Mouse (Mus musculus): Measurements from ENCODE around the gene Ccdc88c.

Ccdc88c gene

DNA sequence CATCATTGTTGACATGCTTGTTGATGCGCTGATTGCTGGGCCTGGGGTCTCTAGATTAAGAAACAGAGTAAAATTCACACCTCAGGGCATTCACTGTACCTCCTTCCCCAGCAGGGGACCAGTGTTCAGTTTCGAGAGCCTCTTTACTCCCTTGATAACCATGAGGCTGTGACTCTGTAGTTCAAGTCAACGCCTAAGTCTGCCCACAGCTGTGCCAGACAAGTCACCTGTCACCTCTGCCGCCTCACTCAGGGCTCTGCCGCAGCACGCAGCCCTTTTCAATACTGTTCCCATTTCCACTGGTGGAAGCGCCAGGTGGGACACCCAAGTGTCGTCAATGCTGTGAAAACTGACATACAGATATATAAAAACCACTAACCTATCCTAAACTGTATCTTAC lies 6.5 kb downstream of the Ccdc88c start:
- no peak for TF ChIP-seq GATA4 (IDR thresholded peaks at IDR 0.05; ENCODE audit: insufficient replicate concordance, low read length)

DNA sequence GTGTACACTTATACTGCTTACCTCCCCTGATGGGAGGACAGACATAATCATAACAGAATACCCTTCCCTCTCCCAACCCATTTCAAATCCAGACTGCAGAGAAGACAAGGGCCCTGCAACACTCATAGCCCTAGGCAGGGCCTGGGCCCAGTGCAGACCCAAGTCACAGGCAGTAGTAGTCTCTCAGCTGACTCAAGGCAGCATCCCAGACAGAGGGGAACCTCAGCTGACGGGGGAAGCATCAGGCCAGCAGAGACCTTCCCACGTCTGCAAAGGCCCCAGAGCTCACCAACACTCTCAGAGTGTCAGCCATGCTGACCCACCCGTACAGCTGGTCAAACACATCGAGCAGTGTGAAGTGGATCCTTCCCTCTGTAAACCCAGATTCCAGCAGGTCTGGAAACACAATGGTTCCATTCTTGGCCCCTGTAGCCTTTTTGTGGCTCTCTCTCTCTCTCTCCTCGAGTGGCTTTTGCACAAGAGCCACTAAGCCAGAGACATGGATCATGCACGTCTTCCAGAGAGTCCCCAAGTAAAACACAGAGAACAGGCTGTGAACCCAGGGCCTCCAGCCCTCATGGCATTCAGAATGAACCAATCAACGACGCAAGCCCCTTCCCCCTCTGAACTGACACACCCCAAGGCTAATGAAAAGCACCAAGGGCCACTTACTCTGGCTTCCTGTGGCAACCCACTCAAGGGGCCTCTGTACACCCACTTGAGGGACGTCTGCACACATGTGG lies 7.2 kb downstream of the Ccdc88c start:
- no peak for TF ChIP-seq GATA4 (IDR thresholded peaks at IDR 0.05; ENCODE audit: insufficient replicate concordance, low read length)

DNA sequence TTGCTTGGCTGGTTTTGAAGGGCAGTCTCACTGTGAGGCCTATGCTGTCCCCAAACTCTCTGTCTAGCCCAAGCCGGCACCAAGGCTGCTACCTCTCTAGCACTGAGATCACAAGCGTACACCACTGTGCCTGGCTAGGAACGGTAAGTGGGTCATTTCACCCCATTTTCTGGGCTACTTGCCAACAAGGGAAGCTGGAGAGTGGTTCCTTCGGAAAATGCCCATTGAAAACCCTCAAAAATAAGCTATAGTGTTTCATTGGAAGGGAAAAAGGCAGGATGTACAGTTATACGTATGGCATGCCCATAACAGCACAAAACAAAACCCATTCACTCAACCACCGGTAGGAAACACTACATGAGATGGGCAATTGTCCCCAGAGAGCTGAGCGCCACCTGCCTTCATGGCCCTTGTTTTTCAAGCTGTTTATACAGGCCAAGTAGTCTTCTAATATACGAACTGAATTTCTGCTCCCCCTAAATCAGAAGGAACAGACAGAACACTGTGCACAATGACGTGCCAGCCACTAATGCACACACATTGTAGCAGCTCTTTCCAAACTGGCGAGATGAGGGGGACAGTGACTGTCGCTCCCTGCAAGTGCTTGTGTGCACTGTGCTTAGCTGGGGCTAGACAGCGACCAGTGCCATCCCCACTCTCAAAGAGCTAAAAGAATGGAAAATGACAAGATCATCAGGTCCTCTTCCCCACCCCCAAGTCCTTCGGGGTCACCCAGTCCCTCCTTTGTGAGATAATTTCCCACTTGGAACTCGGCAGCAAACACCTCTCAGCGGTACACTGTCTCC lies 8.4 kb downstream of the Ccdc88c start:
- no peak for TF ChIP-seq GATA4 (IDR thresholded peaks at IDR 0.05; ENCODE audit: insufficient replicate concordance, low read length)

DNA sequence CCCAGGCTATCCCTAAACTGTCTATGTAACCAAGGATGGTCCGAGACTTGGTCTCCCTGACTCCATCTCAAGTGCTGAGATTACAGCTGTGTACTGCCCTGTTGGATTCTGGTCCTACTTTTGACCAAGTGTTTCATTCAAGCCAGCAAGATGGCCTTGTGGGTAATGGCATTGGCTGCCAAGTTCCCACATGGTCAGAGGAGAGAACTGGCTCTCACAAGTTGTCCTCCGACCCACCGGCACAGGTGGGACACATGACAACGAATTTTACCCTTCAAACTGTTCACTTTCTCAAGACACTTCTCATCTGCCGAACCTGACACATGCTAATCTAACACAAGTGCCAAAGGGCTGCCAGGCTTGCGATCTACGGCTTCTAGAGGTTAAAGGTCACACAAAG lies 9.4 kb downstream of the Ccdc88c start:
- TF ChIP-seq GATA4 (IDR thresholded peaks at IDR 0.05; ENCODE audit: insufficient replicate concordance, low read length): no peak

DNA sequence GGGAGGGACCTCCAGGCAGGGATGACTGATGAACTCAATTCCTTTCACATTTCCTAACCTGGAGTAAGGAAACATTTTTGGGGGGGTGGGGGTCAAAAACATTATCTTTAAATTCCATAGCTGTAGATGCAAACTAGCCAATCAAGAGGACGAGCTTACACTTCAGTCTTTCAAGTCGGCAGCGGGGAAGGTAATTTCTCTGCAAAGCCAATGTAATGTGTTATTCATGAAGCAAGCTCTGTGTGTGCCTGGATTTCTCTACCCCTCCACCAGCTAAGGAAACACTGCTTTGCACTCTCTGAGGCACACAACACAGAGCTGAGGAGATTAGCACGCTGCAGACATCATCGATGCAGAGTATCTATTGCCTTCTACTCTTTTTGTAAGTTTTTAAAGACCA lies 9.8 kb downstream of the Ccdc88c start:
- no peak for TF ChIP-seq GATA4 (IDR thresholded peaks at IDR 0.05; ENCODE audit: insufficient replicate concordance, low read length)

DNA sequence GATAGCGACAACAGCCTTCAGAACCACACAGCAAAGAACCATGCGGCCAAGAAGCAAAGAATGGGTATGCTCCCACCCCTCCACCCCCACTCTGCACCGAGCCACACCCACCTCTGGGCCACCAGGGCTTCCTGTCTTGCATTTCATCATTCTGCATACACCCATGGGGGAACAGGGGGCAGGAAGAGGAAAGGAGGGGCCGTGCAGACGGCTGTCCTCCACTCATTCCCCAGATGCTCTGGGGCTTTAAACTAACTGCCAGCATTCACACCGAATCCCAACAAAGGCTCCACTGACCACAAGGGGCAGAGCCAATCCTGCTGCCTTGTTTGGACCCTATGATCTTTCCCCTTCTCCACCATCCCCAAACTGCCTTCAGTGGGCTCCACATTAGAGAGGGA lies 10.9 kb downstream of the Ccdc88c start:
- no peak for TF ChIP-seq GATA4 (IDR thresholded peaks at IDR 0.05; ENCODE audit: insufficient replicate concordance, low read length)

DNA sequence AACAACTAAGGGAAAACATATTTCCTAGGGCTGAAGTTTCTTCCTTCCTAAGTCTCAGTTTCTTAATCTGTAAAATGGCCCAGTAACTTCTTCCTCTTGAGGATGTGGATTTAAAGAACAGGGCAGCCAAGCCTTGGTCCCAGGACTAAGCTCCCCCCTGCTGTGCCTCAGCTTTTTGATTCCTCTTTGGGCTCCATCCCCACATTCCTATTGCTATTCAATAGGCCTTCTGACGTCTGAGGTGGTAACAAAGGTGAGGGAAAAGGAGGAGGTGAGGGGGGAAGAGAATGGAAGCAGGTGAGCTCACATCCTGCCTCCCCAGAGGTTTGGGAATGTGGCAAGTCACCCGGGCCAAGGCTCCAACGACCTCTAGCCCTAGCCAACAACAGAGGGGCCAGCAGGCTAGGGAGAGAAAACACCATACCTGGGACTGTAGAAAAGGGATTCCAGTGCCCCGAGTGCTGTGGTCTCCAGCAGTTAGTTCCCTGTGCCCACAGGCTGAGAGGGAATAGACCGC lies 12.4 kb downstream of the Ccdc88c start:
- TF ChIP-seq GATA4 (IDR thresholded peaks at IDR 0.05; ENCODE audit: insufficient replicate concordance, low read length): no peak

DNA sequence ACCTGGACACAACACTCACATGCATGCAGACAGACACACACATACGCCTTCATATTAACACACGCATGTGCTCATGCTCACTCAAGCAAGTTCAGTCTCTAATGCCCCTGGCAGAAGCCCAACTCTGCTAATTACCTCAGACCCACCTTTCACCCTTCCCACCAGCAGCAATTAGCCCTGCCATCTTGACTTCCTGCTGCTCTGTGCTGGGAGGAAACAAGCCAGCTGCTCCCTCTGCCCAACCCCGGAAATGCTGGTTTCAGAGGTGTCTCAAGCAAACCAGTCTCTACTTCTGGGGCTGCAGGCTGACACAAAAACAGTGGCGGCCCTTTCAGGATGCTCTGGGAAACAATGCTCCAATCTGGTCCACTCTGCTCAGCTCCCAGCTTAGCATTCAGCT lies 12.9 kb downstream of the Ccdc88c start:
- TF ChIP-seq GATA4 (IDR thresholded peaks at IDR 0.05; ENCODE audit: insufficient replicate concordance, low read length): no peak

DNA sequence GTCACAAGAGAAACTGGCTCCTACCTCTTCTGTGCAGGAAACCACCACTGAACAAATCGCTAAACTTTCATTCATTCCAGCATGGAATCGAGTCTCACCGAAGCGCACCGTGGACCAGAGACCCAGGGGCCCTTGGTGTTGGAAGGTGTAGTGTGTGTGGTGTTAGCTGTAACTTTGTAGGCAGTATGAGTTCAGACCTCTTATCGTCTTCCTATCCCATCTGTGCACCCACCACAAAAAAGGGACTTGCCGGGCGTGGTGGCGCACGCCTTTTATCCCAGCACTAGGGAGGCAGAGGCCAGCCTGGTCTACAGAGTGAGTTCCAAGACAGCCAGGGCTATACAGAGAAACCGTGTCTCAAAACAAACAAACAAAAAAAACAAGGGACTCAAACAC lies 13.7 kb downstream of the Ccdc88c start:
- no peak for TF ChIP-seq GATA4 (IDR thresholded peaks at IDR 0.05; ENCODE audit: insufficient replicate concordance, low read length)

DNA sequence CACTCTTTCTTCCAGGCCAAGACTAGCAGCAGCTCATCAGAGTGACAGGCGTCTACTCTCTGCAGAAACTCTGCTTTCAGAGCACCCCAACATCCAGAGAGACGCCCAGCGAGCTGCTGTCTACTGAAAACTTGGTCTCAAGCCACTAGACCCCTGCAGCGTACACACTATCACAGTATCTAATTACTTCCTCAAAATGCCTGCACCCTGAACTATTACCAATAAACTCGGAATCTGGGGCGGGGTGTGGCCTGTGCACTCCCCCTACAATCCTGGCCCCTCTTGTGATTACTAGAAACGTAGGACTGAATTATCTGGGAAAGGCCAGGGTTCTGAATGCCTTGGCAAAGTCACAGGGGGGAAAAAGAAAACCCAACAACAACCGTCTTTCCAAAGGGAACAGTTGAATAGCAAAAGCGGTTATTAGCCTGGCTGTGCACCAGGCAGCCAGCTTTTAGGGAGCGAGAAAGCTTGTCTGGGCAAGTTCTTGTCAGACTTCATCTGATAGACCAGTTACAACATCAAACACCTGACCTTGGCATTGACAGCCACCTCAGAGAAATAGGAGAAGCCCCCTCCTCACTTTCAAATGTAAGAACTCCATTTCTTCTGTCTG lies 14.2 kb downstream of the Ccdc88c start:
- no peak for TF ChIP-seq GATA4 (IDR thresholded peaks at IDR 0.05; ENCODE audit: insufficient replicate concordance, low read length)

DNA sequence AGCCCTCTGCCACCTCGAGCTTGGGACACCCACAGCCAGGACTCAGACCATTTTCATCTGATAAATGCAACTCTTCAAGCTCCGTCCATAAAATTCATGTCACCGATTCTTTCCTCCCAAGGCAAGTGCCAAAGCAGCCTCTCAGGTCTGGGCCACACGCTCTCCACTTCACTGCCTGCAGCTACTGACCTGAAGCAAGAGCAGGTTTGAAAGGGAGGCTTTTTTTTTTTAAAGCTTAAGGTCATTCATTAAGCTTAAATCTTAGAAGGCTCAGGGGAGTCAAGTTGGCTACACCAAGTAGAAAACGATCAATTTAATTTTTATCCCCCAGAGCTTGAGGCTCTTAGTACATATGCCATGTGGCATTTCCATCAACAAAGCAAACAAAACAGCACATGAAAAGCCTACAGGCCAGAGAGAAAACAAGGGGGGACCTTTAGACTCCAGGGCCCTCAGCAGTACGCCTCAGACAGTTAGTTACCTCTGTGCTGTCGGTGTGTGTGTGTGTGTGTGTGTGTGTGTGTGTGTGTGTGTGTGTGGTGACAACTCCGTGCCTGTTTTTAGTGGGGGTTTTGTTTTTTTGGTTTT lies 15.7 kb downstream of the Ccdc88c start:
- no peak for TF ChIP-seq GATA4 (IDR thresholded peaks at IDR 0.05; ENCODE audit: insufficient replicate concordance, low read length)

DNA sequence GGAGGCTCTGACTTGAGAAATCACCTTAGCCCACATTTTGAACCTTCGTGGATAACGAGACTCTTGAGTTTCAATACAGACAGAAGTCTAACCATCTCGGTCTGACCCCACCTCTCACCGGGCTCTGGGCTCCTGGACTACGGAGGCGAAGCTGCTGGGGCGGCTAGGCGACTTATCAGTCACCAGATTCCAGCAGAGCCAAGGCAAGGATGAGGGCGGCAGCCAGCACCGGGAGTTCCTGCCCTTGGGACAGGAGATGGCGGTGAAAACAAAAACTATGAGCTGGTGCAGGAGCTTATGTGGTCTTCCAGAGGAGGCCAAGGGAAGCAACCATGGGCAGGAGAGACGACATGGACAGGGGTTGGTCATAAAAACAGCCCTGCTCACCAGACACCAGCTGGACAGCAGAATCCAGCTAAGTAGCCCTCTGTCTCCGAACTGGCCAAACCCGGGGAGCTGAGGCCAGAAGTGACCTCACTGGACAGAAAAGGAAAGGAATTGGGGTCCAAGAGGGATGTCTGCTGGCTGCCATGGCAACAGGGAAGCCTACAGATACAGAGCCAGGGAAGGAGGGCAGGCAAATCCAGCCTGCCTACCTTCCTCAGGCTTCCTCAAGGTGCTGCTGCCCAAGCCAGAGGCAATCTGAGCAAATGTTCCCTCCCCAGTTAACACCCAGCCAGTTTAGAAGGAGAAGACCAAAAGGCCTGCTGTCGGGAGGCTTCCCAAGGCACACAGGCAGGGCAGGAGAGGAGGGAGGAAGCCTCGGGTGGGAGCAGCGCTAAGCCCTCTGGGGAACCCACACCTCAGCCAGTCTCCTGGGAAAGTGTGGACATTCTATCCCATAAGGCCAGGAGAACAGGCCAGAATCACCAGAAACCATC lies 16.4 kb downstream of the Ccdc88c start:
- no peak for TF ChIP-seq GATA4 (IDR thresholded peaks at IDR 0.05; ENCODE audit: insufficient replicate concordance, low read length)

DNA sequence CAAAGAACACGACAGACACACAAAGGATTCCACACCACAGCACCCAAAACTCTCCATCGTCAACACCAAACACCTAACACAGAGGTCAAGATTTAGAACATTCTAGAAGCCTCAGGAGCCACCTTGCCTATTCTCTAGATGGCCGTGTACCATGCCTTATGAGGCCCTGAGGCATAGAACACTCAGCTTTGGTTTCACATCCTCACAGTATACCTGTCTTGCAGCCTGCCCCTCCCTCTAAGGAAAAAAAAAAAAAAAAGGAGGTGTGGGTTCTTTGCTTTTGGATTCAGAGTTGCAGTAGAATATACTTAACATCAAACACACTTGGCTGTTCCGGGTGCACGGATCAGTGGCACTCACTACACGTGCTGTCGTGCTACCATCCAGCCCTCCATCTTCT lies 17.8 kb downstream of the Ccdc88c start:
- no peak for TF ChIP-seq GATA4 (IDR thresholded peaks at IDR 0.05; ENCODE audit: insufficient replicate concordance, low read length)

DNA sequence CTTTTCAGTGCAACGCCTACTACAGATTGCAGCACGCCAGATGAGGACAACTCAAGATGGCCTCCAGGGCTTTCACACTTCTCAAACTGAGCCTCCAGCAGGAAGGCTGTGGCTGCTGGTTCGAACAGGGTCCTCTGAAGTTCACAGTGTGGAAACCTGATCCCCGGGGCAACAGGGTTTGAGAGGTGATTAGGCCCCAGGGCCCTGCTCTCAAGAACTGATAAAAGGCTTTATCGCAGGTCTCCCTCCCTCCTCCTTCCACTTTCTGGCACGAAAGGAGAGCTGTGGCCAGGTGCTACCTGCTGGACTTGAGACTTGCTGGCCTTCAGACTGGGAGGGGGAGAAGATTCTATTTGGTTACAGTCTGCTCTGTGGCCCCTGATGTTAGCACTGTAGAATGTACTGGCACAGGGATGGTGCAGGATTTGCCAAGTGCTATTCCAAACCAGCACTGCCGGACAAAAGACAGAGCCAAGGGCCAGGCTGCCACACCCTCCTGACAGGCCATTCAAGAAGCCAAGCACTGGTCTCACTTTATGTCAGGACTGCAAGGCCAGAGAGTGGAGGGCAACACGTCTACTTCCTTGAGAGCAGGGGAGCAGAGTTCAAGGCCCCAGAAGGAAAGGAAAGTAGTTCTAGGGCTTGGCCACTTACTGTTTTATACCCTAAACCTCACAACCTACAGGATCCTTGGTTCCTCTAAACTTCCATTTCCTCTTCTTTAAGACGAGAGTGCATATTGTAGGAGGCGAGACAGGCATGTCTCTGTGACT lies 18.5 kb downstream of the Ccdc88c start:
- no peak for TF ChIP-seq GATA4 (IDR thresholded peaks at IDR 0.05; ENCODE audit: insufficient replicate concordance, low read length)

All from liver, adult (tissue).